Mouse (Mus musculus) liver (tissue): Measurements from ENCODE around the gene Zbtb9.

ENCODE experiments used
- DNase-seq: peaks from one replicate; pipeline ENCODE4 v3.0.0-alpha.2; 2020; ENCODE audit warnings: mixed read lengths

The Zbtb9 gene

GRCm38 (mm10) chr17:27017564-27018499 is 44.9 kb downstream of the Zbtb9 start:
- peak; percentile 90 for DNase-seq

GRCm38 (mm10) chr17:27018555-27019196 is 45.7 kb downstream of the Zbtb9 start:
- DNase-seq, result no peak

DNA sequence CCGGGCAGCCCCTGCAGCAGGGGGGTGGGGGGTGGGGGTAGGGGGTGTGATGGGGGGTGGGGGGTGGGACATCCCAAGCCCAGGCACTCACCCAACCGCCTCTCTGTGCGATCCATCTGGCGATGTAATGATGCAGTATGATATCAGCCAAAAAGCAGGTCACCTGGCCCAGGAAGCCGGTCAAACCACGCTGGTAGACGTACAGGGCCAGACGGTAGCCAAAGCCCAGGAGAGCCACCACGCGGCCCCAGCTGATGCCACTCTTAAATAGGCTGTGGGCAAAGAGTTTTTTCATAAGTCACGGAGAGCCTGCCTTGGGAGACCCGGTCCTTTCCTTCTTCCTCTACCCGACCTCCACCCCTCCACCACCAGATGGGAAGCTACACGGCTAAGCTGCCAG is 48.1 kb downstream of the Zbtb9 start:
- no peak for DNase-seq

DNA sequence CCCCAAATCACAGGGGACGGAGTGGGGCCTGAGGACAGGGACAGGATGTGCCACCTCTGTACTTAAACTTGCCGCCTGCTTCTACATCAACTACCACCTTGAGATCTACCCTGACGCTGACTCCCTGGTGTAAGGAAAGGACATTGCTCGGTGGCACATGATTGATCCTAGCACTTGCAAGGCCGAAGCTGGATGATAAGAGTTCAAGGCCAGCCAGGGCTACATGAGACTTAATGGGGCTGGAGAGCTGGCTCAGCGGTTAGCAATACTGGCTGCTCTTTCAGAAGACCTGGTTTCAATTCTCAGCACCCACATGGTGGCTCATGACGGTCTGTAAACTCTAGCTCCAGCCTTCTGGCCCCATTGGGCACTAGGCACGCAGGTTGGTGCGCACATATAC is 48.8 kb downstream of the Zbtb9 start:
- DNase-seq, result no peak

GRCm38 (mm10) chr17:27023342-27023741 is 50.4 kb downstream of the Zbtb9 start:
- DNase-seq, result no peak

- no peak for DNase-seq
Observed at GRCm38 (mm10) chr17:27025326-27025902, 52.4 kb downstream of the Zbtb9 start.

- DNase-seq, result no peak
Observed at GRCm38 (mm10) chr17:27025951-27026350, 53.0 kb downstream of the Zbtb9 start.

- peak; percentile 52 for DNase-seq
Observed at GRCm38 (mm10) chr17:27027460-27028283, 54.7 kb downstream of the Zbtb9 start.

DNA sequence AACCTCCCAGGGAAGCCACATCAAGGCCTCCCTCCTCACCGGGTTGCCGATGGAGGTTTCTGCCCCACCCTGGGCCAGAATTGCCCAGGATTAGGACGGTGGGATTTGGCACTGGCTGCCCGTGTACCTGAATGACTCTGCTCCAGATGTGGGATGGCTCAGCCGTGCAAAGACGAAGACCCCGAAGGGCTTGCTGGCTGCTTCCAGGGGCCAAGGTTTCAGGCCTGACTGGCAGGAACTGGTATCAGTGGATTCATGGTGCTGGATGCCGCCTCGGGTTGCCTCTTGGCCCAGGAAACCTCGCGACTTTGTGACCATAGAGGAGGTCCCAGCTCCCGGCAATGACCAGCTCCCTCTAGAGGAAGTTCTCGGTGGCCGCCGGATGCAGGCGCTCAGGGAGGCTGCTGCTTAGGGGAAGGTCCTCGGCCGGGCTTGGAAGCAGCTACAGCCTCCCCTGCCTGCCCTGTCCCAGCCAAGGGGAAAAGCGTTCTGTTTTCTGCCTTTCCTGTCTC is 55.4 kb downstream of the Zbtb9 start:
- DNase-seq, result peak; percentile 90

GRCm38 (mm10) chr17:27028909-27029308 is 55.9 kb downstream of the Zbtb9 start, which contains the start of gene Bak1:
Gene Bak1 (minus strand): TSS chr17:27029009.
- no peak for DNase-seq

DNA sequence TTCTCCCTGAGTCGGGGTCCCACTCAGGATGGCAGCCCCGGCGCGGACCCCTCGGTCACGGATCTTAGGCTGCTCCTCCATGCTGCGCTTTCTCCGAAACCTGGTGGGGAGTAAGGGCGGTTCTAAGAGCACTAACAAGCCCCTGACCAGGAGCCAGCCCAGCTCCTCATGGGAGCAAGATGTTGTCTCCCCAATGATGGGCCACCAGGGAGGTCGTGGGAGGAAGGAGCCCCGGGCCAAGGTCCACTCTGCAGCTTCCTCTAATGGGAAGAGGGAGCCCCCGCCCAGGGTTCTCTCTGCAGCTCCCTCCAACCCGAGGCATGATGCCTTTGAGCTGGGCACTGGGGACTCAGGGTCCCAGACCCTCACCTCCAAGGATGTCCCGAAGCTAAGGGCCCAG is 56.5 kb downstream of the Zbtb9 start:
- no peak for DNase-seq

- no peak for DNase-seq
Observed at GRCm38 (mm10) chr17:27030896-27031295, 57.9 kb downstream of the Zbtb9 start.

DNA sequence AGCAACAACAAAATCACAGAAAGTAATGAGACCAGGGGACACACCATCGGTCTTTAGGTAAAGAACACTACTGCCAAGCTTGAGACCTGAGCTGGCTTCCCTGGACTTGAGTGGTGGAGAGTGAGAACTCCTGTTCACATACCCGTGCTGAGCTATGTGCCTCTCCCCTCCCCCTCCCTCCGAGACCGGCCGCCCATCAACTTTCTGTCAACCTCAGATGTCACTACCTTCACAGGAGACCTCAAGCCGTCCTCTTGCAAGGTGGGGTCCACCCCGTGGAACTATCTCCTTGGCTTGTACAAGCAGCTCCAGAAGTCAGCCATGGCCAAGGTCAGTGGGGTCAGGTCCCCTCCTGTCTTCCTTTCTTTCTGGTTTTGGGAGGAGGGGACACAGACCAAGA is 59.4 kb downstream of the Zbtb9 start:
- DNase-seq, result no peak

GRCm38 (mm10) chr17:27032869-27033268 is 59.9 kb downstream of the Zbtb9 start:
- peak; percentile 76 for DNase-seq

GRCm38 (mm10) chr17:27036465-27036864 is 63.5 kb downstream of the Zbtb9 start:
- no peak for DNase-seq

DNA sequence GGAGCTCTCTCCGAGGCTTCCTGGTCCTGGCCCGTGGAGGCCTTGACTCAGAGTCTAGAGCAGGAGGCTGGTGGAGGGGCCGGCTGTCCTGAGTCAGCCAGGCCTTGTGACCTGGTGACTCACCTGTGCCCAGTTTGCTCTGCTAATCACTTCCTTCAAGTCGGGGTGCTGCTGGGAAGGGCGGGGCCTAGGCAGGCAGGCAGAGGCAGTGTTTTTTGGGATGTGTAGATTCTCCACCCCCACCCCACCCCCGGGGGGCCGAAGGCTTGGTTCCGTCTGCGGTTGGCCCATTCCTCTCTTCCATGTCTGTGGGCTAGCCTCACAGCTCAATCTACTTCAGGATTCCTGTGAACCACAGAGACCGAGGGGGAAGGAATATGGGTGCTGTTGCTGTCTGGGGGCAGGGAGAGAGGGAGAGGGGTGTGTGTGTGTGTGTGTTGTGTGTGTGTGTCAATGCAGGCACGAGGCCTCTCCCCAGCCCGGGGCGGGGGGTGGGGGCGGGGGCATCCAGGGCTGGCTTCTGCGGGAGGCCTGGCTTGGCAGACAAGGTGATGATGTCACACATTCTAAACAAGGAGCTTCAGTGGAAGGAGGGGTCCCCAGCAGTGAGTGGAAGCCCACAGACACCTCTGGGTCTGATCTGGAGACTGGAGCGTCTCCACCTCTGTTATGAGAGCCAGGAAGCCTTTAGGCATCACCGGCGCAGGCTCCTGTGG is 65.5 kb downstream of the Zbtb9 start:
- no peak for DNase-seq

DNA sequence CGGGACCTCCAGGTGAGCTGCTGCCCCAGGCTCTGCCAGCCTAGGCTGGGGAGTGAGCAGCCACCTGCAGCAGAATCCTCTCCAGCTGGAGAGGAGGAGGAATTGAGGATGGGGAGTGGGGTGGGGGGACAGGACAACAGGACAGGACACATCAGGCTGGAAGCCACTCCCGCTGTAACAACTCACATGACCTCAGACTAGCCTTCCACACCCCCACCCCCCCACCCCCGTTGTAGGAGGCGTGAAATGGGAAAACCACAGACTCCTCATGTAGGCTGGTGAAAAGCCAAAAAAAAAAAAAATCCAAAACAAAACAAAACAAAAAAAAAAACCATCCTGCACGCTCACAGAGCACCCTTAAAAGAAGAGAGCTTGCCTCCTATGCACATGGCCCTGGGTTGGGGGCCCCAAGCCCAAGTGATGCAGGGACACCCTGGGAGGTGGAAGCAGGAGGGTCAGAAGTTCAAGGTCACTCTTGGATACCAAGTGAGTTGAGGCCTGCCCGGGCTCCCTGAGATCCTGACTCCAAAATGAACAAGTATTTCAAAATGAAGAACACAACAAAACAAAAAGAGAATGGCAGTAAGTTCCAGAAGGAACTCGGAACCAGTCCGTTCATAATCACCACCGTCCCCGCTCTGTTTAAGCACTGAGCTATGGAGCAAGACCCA is 66.6 kb downstream of the Zbtb9 start:
- DNase-seq, result no peak

DNA sequence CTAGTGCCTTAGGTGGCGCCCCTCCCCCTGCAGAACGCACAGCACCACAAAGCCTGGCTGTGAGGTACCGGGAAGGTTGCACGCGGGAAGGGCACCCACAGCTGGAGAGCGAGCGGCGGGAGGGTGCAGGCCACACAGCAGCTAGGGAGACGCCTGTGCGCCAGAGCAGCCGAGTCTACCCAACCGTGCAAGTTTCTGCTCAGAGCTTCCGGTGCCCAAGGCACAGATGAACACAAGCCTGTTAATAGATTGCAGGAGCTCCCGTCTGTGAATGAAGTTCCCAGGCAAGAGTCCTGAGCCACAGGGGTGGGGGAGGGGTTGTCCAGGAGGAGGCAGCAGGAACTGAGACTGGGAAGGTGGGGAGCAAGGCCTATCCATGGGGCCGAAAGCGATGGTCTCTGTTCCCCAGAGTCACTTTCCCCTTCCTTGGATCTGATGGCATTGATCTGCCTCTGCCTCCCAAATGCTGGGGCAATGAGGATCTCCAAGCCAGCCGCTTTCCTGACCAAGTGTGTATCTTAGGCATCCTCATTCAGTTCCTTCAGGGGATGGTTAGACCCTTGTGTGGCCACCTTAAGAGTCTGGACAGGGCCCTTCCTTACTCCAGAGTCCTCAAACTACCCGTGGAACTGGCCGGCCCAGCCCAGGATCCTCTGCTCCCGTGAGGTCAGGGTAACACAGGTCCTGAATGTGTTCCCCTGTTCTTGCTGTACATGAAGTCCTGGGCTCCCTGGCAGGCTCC is 67.5 kb downstream of the Zbtb9 start:
- no peak for DNase-seq

- no peak for DNase-seq
Observed at GRCm38 (mm10) chr17:27041046-27041786, 68.2 kb downstream of the Zbtb9 start.

- no peak for DNase-seq
Observed at GRCm38 (mm10) chr17:27041787-27042055, 68.8 kb downstream of the Zbtb9 start.
